Mouse (Mus musculus) olfactory bulb, adult 2 months (tissue): ENCODE results near the gene Plcd1.

Experiments
- CTCF ChIP-seq: fragments of 200-500 bp; IDR thresholded peaks from 2 replicates; pipeline ENCODE4 v1.5.1; 2012; ENCODE audit warnings: low read depth, mild to moderate bottlenecking, low read length, moderate library complexity; ENCODE audit not compliant: insufficient read depth
- POLR2A ChIP-seq: fragments of 200-500 bp; IDR thresholded peaks from 2 replicates; pipeline ENCODE4 v1.6.1; 2012; ENCODE audit warnings: mild to moderate bottlenecking, low read depth, low read length, moderate library complexity; ENCODE audit not compliant: insufficient read depth

GRCm38 (mm10) chr9:119025263-119025662 is 68.0 kb downstream of the Plcd1 start:
- TF ChIP-seq CTCF (no peak), POLR2A (no peak)
